Mouse (Mus musculus) brain, embryonic 14.5 days (tissue): ENCODE data around the gene Serpini1.

Source experiments
- CTCF ChIP-seq: fragments of 200-500 bp; IDR thresholded peaks from 2 replicates; pipeline ENCODE4 v1.5.1; 2012; ENCODE audit warnings: inconsistent platforms, mild to moderate bottlenecking, moderate library complexity, borderline replicate concordance; ENCODE audit not compliant: insufficient read depth, insufficient read length; ENCODE audit errors: extremely low read depth
- POLR2A ChIP-seq: fragments of 200-500 bp; IDR thresholded peaks from 2 replicates; pipeline ENCODE4 v1.6.1; 2012; ENCODE audit warnings: mild to moderate bottlenecking, inconsistent platforms, borderline replicate concordance; ENCODE audit not compliant: poor library complexity, insufficient read depth, insufficient read length, severe bottlenecking; ENCODE audit errors: extremely low read depth

- no peak for TF ChIP-seq CTCF
- TF ChIP-seq POLR2A, result no peak
Measured at GRCm38 (mm10) chr3:75574074-75574473, 16.7 kb downstream of the Serpini1 start.
